Mouse (Mus musculus) liver, embryonic 15.5 days (tissue): Measurements from ENCODE around the gene Trmo. TPM values are rescaled to one million over a fixed set of nuclear protein-coding genes. Genes with fewer than 3 reads are reported as not detected.

Experiments used
- ATAC-seq: fragments of 200-750 bp; cut with Nextera tagmentation; 2 replicates; pipeline ENCODE4 v1.8.0; 2017; ENCODE audit warnings: moderate number of reproducible peaks, mild to moderate bottlenecking, moderate library complexity; ENCODE audit not compliant: insufficient read depth
- H3K27ac ChIP-seq: fragments of 300-500 bp; sonication (generic); replicated peaks from 2 replicates; pipeline ENCODE4 v1.5.1; 2015; ENCODE audit warnings: mild to moderate bottlenecking, inconsistent platforms
- H3K27me3 ChIP-seq: fragments of 300-500 bp; sonication (generic); 2 replicates; pipeline ENCODE4 v1.6.1; 2015; ENCODE audit warnings: mild to moderate bottlenecking, inconsistent platforms
- H3K36me3 ChIP-seq: fragments of 300-500 bp; sonication (generic); replicated peaks from 2 replicates; pipeline ENCODE4 v1.6.1; 2015; ENCODE audit warnings: moderate library complexity, mild to moderate bottlenecking, inconsistent platforms
- H3K4me1 ChIP-seq: fragments of 300-500 bp; sonication (generic); replicated peaks from 2 replicates; pipeline ENCODE4 v1.6.1; 2015; ENCODE audit warnings: inconsistent platforms
- H3K4me2 ChIP-seq: fragments of 300-500 bp; sonication (generic); 2 replicates; pipeline ENCODE4 v1.6.1; 2015; ENCODE audit warnings: moderate library complexity, mild to moderate bottlenecking, inconsistent platforms
- H3K4me3 ChIP-seq: fragments of 300-500 bp; sonication (generic); replicated peaks from 2 replicates; pipeline ENCODE4 v1.5.1; 2015; ENCODE audit warnings: mild to moderate bottlenecking, inconsistent platforms
- H3K9ac ChIP-seq: fragments of 300-500 bp; sonication (generic); 2 replicates; pipeline ENCODE4 v1.6.1; 2015; ENCODE audit warnings: moderate library complexity, mild to moderate bottlenecking, inconsistent platforms
- H3K9me3 ChIP-seq: fragments of 300-500 bp; sonication (generic); replicated peaks from 2 replicates; pipeline ENCODE4 v1.6.1; 2016; ENCODE audit warnings: inconsistent platforms
- WGBS: fragments of 180-500 bp; shearing (Covaris S2); methylation state at CpG from one replicate; pipeline ENCODE4 v1.1.7; 2015; ENCODE audit warnings: mixed read lengths; ENCODE audit not compliant: insufficient replicate concordance; 5-methylcytosine and 5-hydroxymethylcytosine counted together
- polyA plus RNA-seq: library from polyadenylated mRNA; unstranded; fragments of >200 nt; fragmentation: Nextera tagmentation; extraction: Ambion mirVana; gene quantifications from 2 replicates; pipeline ENCODE4 v1.2.1, GENCODE M21; 2015

Gene Trmo
- polyA plus RNA-seq, 1 experiment from 2014 or later = 8.2 TPM

- peaks cover 80% of the 10 kb centered on the region for H3K4me1 ChIP-seq
- no peaks in the 10 kb centered on the region for H3K9me3 ChIP-seq
- peak overlapping the region; percentile 99 for H3K27ac ChIP-seq
- ATAC-seq = peak; percentile 76
- peak overlapping the region; percentile 64 for H3K4me2 ChIP-seq
- H3K27me3 ChIP-seq = no peaks in the 10 kb centered on the region
- peak overlapping the region; percentile 36 for H3K4me3 ChIP-seq
- 35% methylated on average over 8 of the region's 8 CpGs for WGBS
- peak overlapping the region; percentile 58 for H3K9ac ChIP-seq
- H3K36me3 ChIP-seq = peaks cover 2% of the 10 kb centered on the region; the same call in 1 of the 2 replicates
Measured at GRCm38 (mm10) chr4:46406966-46407703, 17.9 kb upstream of the Trmo start.

- H3K27me3 ChIP-seq = no peaks in the 10 kb centered on the region
- H3K4me1 ChIP-seq = peaks cover 65% of the 10 kb centered on the region
- H3K9ac ChIP-seq = peak overlapping the region; percentile 75
- no peaks in the 10 kb centered on the region for H3K9me3 ChIP-seq
- peak overlapping the region; percentile 63 for H3K4me3 ChIP-seq
- H3K27ac ChIP-seq = peak overlapping the region; percentile 99
- 10% methylated on average over 6 of the region's 6 CpGs for WGBS
- H3K36me3 ChIP-seq = peaks cover 31% of the 10 kb centered on the region
- ATAC-seq = peak; percentile 82
- peak overlapping the region; percentile 85 for H3K4me2 ChIP-seq
Measured at GRCm38 (mm10) chr4:46404042-46404795, 15.0 kb upstream of the Trmo start.

GRCm38 (mm10) chr4:46398839-46399238 lies 9.6 kb upstream of the Trmo start:
- Histone ChIP-seq H3K27me3 (no peaks in the 10 kb centered on the region), H3K9me3 (no peaks in the 10 kb centered on the region), H3K4me1 (peaks cover 63% of the 10 kb centered on the region), H3K27ac (peak overlapping the region; percentile 99), H3K4me3 (peak overlapping the region; percentile 63), H3K4me2 (peak overlapping the region; percentile 85), H3K9ac (peak overlapping the region; percentile 75), H3K36me3 (peaks cover 84% of the 10 kb centered on the region)
- 43% methylated on average over 4 of the region's 4 CpGs for WGBS
- ATAC-seq = no peak

GRCm38 (mm10) chr4:46395736-46396135 lies 6.5 kb upstream of the Trmo start:
- peak overlapping the region; percentile 85 for H3K4me2 ChIP-seq
- H3K9me3 ChIP-seq = no peaks in the 10 kb centered on the region
- peak overlapping the region; percentile 99 for H3K27ac ChIP-seq
- H3K27me3 ChIP-seq = no peaks in the 10 kb centered on the region
- H3K4me3 ChIP-seq = peak overlapping the region; percentile 63
- H3K4me1 ChIP-seq = peaks cover 92% of the 10 kb centered on the region
- peak overlapping the region; percentile 75 for H3K9ac ChIP-seq
- H3K36me3 ChIP-seq = peaks cover 96% of the 10 kb centered on the region
- 17% methylated on average over 5 of the region's 5 CpGs for WGBS
- ATAC-seq = peak; percentile 81

GRCm38 (mm10) chr4:46394388-46394787 lies 5.2 kb upstream of the Trmo start:
- Histone ChIP-seq H3K4me1 (peaks cover 92% of the 10 kb centered on the region), H3K27ac (peak overlapping the region; percentile 99), H3K36me3 (peaks cover 82% of the 10 kb centered on the region), H3K4me2 (peak overlapping the region; percentile 85), H3K9ac (no peak overlapping the region), H3K9me3 (no peaks in the 10 kb centered on the region), H3K4me3 (no peak overlapping the region), H3K27me3 (no peaks in the 10 kb centered on the region)
- no peak for ATAC-seq
- WGBS = 80% methylated on average over 2 of the region's 2 CpGs

- Histone ChIP-seq H3K27ac (peak overlapping the region; percentile 93), H3K36me3 (peaks cover 66% of the 10 kb centered on the region), H3K9ac (peak overlapping the region; percentile 63), H3K4me1 (peaks cover 62% of the 10 kb centered on the region), H3K4me3 (peak overlapping the region; percentile 61), H3K4me2 (peak overlapping the region; percentile 86), H3K27me3 (no peaks in the 10 kb centered on the region), H3K9me3 (no peaks in the 10 kb centered on the region)
- WGBS = 14% methylated on average over 9 of the region's 9 CpGs
- ATAC-seq = peak; percentile 41
Measured at GRCm38 (mm10) chr4:46390390-46390970, 1.2 kb upstream of the Trmo start.

- no peaks in the 10 kb centered on the region for H3K9me3 ChIP-seq
- H3K4me3 ChIP-seq = peak overlapping the region; percentile 61
- peaks cover 57% of the 10 kb centered on the region for H3K4me1 ChIP-seq
- peaks cover 66% of the 10 kb centered on the region for H3K36me3 ChIP-seq
- H3K27me3 ChIP-seq = no peaks in the 10 kb centered on the region
- no peak for ATAC-seq
- H3K4me2 ChIP-seq = peak overlapping the region; percentile 86
- under 1% methylated on average over 24 of the region's 24 CpGs for WGBS
- peak overlapping the region; percentile 63 for H3K9ac ChIP-seq
- peak overlapping the region; percentile 93 for H3K27ac ChIP-seq
Measured at GRCm38 (mm10) chr4:46389612-46390341, 540 bp upstream of the Trmo start.

- H3K4me2 ChIP-seq = peak overlapping the region; percentile 86
- ATAC-seq = no peak
- 5% methylated on average over 5 of the region's 5 CpGs for WGBS
- peaks cover 48% of the 10 kb centered on the region for H3K4me1 ChIP-seq
- H3K9ac ChIP-seq = peak overlapping the region; percentile 63
- H3K36me3 ChIP-seq = peaks cover 68% of the 10 kb centered on the region
- peak overlapping the region; percentile 93 for H3K27ac ChIP-seq
- H3K4me3 ChIP-seq = peak overlapping the region; percentile 61
- no peaks in the 10 kb centered on the region for H3K27me3 ChIP-seq
- no peaks in the 10 kb centered on the region for H3K9me3 ChIP-seq
Measured at GRCm38 (mm10) chr4:46388556-46388955, 681 bp downstream of the Trmo start.

- Histone ChIP-seq H3K4me2 (peak overlapping the region; percentile 69), H3K27me3 (peaks cover 39% of the 10 kb centered on the region), H3K9me3 (no peaks in the 10 kb centered on the region), H3K9ac (peak overlapping the region; percentile 33; the same call in 1 of the 2 replicates), H3K4me1 (peaks cover 17% of the 10 kb centered on the region), H3K4me3 (peak overlapping the region; percentile 42), H3K27ac (peak overlapping the region; percentile 30; the same call in 1 of the 2 replicates), H3K36me3 (peaks cover 57% of the 10 kb centered on the region)
- WGBS = 16% methylated on average over 22 of the region's 22 CpGs
- ATAC-seq = peak; percentile 61; the same call in 1 of the 2 replicates
Measured at GRCm38 (mm10) chr4:46374869-46375368, 14.3 kb downstream of the Trmo start.

GRCm38 (mm10) chr4:46374455-46374854 lies 14.8 kb downstream of the Trmo start:
- Histone ChIP-seq H3K27ac (0 out of 2 replicates have a peak overlapping the region, but pooled peaks have one; percentile 30), H3K4me1 (peaks cover 17% of the 10 kb centered on the region), H3K27me3 (peaks cover 44% of the 10 kb centered on the region), H3K36me3 (peaks cover 53% of the 10 kb centered on the region), H3K4me3 (peak overlapping the region; percentile 42), H3K9ac (peak overlapping the region; percentile 33; the same call in 1 of the 2 replicates), H3K9me3 (no peaks in the 10 kb centered on the region), H3K4me2 (peak overlapping the region; percentile 69)
- ATAC-seq = no peak; the same call in 1 of the 2 replicates
- 59% methylated on average over 6 of the region's 6 CpGs for WGBS
